ENCODE assay signal across 9 mouse cellular contexts in genomic region chr14:34810763-34811489, GRCm38 (mm10). TPM values are rescaled to one million over a fixed set of nuclear protein-coding genes. Genes with fewer than 3 reads are reported as not detected.
DNase-seq lines count a peak whose midpoint lies in the region; ATAC-seq and TF ChIP-seq lines count a peak whose summit lies in the region.
"Had no signal": no experiment of that assay in that cellular context is flagged by ENCODE, and none has a peak within 500 bp of the region (broad histone marks: within the 10 kb centered on the region; RNA-seq: fewer than 3 reads in every experiment).

No protein-coding gene starts in this region.

- no peak for ATAC-seq in heart, embryonic 13.5 days (ENCODE audit: extremely low read depth, insufficient number of reproducible peaks, low FRiP score, low TSS enrichment)
- no peak for ATAC-seq in erythroid progenitor cell, adult 5-6 weeks (replicated peaks; ENCODE audit: low FRiP score, poor library complexity, severe bottlenecking)

- H3K4me1 ChIP-seq in E14TG2a.4 (replicated peaks; ENCODE audit: low read depth, low read length): 0 out of 2 replicates have a peak, but pooled peaks cover 8% of the 10 kb centered on the region
- no peaks in the 10 kb centered on the region for H3K4me1 ChIP-seq in heart, embryonic 13.5 days
- H3K4me1 ChIP-seq: lung, embryonic 15.5 days had no signal

- peak; percentile 66 for DNase-seq in adrenal gland, adult 2 months
- DNase-seq in embryo, embryonic 9.5 days (ENCODE audit: extremely low spot score): peak; percentile 85
- DNase-seq in large intestine, adult 2 months (ENCODE audit: low read depth, low spot score): peak; percentile 16
- DNase-seq in lung, postnatal 14 days: peak; percentile 75
- DNase-seq in right cerebral cortex, postnatal 10 days (ENCODE audit: low spot score in 2 of 2): peak; percentile 87 to 92

- H3K27me3 ChIP-seq in E14TG2a.4 (ENCODE audit: insufficient read depth, low read length): peaks cover 28% of the 10 kb centered on the region
- H3K27me3 ChIP-seq in heart, embryonic 13.5 days (replicated peaks): peaks cover 47% of the 10 kb centered on the region

- TF ChIP-seq CTCF in E14TG2a.4 (conservative IDR thresholded peaks at IDR 0.05; ENCODE audit: low read length): peak; percentile 69

- no peak overlapping the region for H3K27ac ChIP-seq in heart, embryonic 13.5 days (replicated peaks)
- H3K27ac ChIP-seq: lung, embryonic 15.5 days had no signal

- H3K9me3 ChIP-seq in E14TG2a.4 (ENCODE audit: low read length): no peaks in the 10 kb centered on the region
- no peaks in the 10 kb centered on the region for H3K9me3 ChIP-seq in heart, embryonic 13.5 days
- H3K9me3 ChIP-seq: lung, embryonic 15.5 days had no signal

- no peaks in the 10 kb centered on the region for H3K36me3 ChIP-seq in E14TG2a.4 (ENCODE audit: insufficient read depth, low read length)
- no peaks in the 10 kb centered on the region for H3K36me3 ChIP-seq in heart, embryonic 13.5 days
- H3K36me3 ChIP-seq: lung, embryonic 15.5 days had no signal

- H3K9ac ChIP-seq in heart, embryonic 13.5 days: no peak overlapping the region
- H3K9ac ChIP-seq: lung, embryonic 15.5 days had no signal

- WGBS in heart, embryonic 13.5 days: 20% methylated on average over 16 of the region's 16 CpGs
- WGBS in large intestine, adult 2 months: 21% methylated on average over 16 of the region's 16 CpGs

- H3K4me3 ChIP-seq in E14TG2a.4 (replicated peaks; ENCODE audit: low read length): no peak overlapping the region
- no peak overlapping the region for H3K4me3 ChIP-seq in heart, embryonic 13.5 days
- H3K4me3 ChIP-seq: lung, embryonic 15.5 days had no signal

- H3K4me2 ChIP-seq in heart, embryonic 13.5 days: peak overlapping the region; percentile 40
- H3K4me2 ChIP-seq: lung, embryonic 15.5 days had no signal

RNA-seq across cellular contexts. Expression of gene Grid1, which starts 9.0 kb away (rescaled TPM):
- under 1 TPM; 0.62 to 0.63 TPM for total RNA-seq in adrenal gland, adult 2 months (2021)
- 0.12 and 0.18 TPM in 2 replicates for polyA plus RNA-seq in adrenal gland, adult 2 months (2012; rRNA removed)
- 0.11 and 0.55 TPM in 2 replicates for polyA plus RNA-seq in heart, embryonic 13.5 days (2015; fragmentation: Nextera tagmentation; extraction: Ambion mirVana)
- polyA plus RNA-seq in large intestine, adult 2 months (2012; rRNA removed): 0.01 TPM in 1 of 2 replicates, not detected in the other
- total RNA-seq in erythroid progenitor cell, adult 5-6 weeks (2015; ENCODE audit: low replicate concordance): not detected in 2 replicates
- 0.64 TPM in 1 of 2 replicates, not detected in the other for total RNA-seq in erythroid progenitor cell, adult 5-6 weeks (2017; ENCODE audit: low replicate concordance)

Comparison
In these comparisons a context has a peak if more than half of its experiments do, and no peak if none do; other contexts are left out.
1. DNase-seq: peak in every context shown above with its lines; median percentile 90 in right cerebral cortex, postnatal 10 days; 85 in embryo, embryonic 9.5 days; 75 in lung, postnatal 14 days; 66 in adrenal gland, adult 2 months; 16 in large intestine, adult 2 months.